Mouse (Mus musculus) erythroblast, embryonic 14.5 days (primary cell): ENCODE data around the gene Urb1. TPM values are rescaled to one million over a fixed set of nuclear protein-coding genes. Genes with fewer than 3 reads are reported as not detected.

Source experiments
- H3K27me3 ChIP-seq: 2 replicates; pipeline ENCODE4 v1.6.1; 2012; ENCODE audit warnings: inconsistent platforms; ENCODE audit not compliant: control insufficient read depth
- H3K36me3 ChIP-seq: 2 replicates; pipeline ENCODE4 v1.6.1; 2012; ENCODE audit warnings: mild to moderate bottlenecking, inconsistent platforms; ENCODE audit not compliant: control insufficient read depth
- H3K4me1 ChIP-seq: 2 replicates; pipeline ENCODE4 v1.6.1; 2012; ENCODE audit warnings: inconsistent platforms; ENCODE audit not compliant: control insufficient read depth
- H3K4me3 ChIP-seq: replicated peaks from 2 replicates; pipeline ENCODE3; 2012; ENCODE audit warnings: moderate library complexity, mild to moderate bottlenecking, inconsistent platforms
- H3K9me3 ChIP-seq: 2 replicates; pipeline ENCODE4 v1.6.1; 2012; ENCODE audit warnings: low read length, inconsistent platforms, mixed read lengths; ENCODE audit not compliant: control insufficient read depth
- GATA1 ChIP-seq: IDR thresholded peaks from 2 replicates; pipeline ENCODE4 v1.6.1; 2012; ENCODE audit warnings: low read length, inconsistent platforms, mixed read lengths
- TAL1 ChIP-seq: IDR thresholded peaks from 3 replicates; pipeline ENCODE4 v1.6.1; 2012; ENCODE audit warnings: low read length, inconsistent platforms, mixed read lengths
- polyA plus RNA-seq: library from polyadenylated mRNA; stranded (reverse); fragments of >175 nt; gene quantifications from 2 replicates; pipeline ENCODE4 v1.2.3, GENCODE M21; 2012

Urb1 gene
- polyA plus RNA-seq, 1 experiment, result 0.12 TPM

- Histone ChIP-seq H3K27me3 (no peaks in the 10 kb centered on the region), H3K4me1 (peaks cover 12% of the 10 kb centered on the region), H3K36me3 (peaks cover 100% of the 10 kb centered on the region), H3K9me3 (no peaks in the 10 kb centered on the region), H3K4me3 (no peak overlapping the region)
- TF ChIP-seq GATA1 (no peak), TAL1 (no peak)
These were observed 21.6 kb downstream of the Urb1 start for GRCm38 (mm10) chr16:90788580-90788979.

- Histone ChIP-seq H3K27me3 (no peaks in the 10 kb centered on the region), H3K36me3 (peaks cover 96% of the 10 kb centered on the region), H3K4me3 (no peak overlapping the region), H3K4me1 (peaks cover 12% of the 10 kb centered on the region), H3K9me3 (no peaks in the 10 kb centered on the region)
- TF ChIP-seq GATA1 (no peak), TAL1 (no peak)
These were observed 25.0 kb downstream of the Urb1 start for GRCm38 (mm10) chr16:90785257-90785656.

DNA sequence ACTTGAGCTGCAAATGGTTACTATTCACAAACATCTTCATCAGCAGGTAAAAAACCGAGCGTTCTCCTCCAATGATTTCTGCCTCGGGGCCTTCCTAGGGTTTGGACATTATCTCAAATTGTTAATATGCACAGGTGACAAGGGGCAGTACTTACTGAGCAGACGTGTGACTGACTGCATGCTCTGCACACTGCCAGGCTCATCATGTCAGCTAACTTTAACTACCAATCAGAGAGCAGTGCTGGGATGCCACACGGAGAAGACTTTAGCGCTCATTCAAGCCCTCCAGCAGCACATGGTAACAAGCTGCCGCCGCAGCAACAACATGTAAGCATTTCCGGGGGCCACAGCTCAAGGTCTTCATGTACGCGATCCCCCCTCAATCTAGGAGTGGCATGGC, 26.9 kb downstream of the Urb1 start:
- H3K27me3 ChIP-seq, result no peaks in the 10 kb centered on the region
- no peaks in the 10 kb centered on the region for H3K9me3 ChIP-seq
- TF ChIP-seq GATA1, result no peak
- TF ChIP-seq TAL1, result no peak
- peaks cover 2% of the 10 kb centered on the region for H3K4me1 ChIP-seq
- no peak overlapping the region for H3K4me3 ChIP-seq
- H3K36me3 ChIP-seq, result peaks cover 96% of the 10 kb centered on the region

GRCm38 (mm10) chr16:90779783-90780182, 30.4 kb downstream of the Urb1 start:
- Histone ChIP-seq H3K9me3 (no peaks in the 10 kb centered on the region), H3K27me3 (no peaks in the 10 kb centered on the region), H3K4me3 (no peak overlapping the region), H3K36me3 (peaks cover 93% of the 10 kb centered on the region), H3K4me1 (no peaks in the 10 kb centered on the region)
- TF ChIP-seq GATA1, result no peak
- no peak for TF ChIP-seq TAL1

DNA sequence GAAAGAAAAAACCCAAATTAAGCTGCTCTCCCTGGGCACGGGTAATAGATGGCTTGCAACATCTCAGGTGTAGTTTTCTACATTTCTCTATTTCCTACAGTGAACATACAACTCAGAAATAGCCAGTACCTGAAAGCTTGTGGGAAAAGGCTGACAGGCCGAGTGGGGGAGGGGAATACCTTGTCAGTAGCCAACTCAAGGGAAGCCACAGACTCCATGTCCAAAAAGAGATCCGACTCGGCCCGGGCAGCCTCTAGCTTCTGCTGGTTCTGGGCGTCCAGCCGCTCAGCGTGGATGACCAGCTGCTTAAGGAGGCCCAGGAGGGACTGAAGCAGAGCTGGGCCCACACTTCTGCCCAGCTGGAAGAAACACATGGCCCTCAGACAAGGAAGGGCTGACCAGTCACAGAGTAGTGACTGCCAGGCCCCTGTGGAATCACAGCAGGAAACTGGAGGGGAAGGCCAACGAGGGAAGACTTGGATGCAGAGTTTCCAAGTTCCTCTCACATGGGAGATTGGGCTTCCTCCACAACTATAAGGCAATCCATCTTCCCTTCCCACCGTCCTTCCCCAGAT, 34.2 kb downstream of the Urb1 start:
- peaks cover 98% of the 10 kb centered on the region for H3K36me3 ChIP-seq
- H3K4me1 ChIP-seq, result no peaks in the 10 kb centered on the region
- TF ChIP-seq GATA1 (no peak), TAL1 (no peak)
- no peaks in the 10 kb centered on the region for H3K9me3 ChIP-seq
- H3K27me3 ChIP-seq, result no peaks in the 10 kb centered on the region
- no peak overlapping the region for H3K4me3 ChIP-seq

- Histone ChIP-seq H3K36me3 (peaks cover 98% of the 10 kb centered on the region), H3K9me3 (no peaks in the 10 kb centered on the region), H3K4me3 (no peak overlapping the region), H3K27me3 (no peaks in the 10 kb centered on the region), H3K4me1 (no peaks in the 10 kb centered on the region)
- TF ChIP-seq GATA1 (no peak), TAL1 (no peak)
These were observed 35.6 kb downstream of the Urb1 start for GRCm38 (mm10) chr16:90774646-90775045.

DNA sequence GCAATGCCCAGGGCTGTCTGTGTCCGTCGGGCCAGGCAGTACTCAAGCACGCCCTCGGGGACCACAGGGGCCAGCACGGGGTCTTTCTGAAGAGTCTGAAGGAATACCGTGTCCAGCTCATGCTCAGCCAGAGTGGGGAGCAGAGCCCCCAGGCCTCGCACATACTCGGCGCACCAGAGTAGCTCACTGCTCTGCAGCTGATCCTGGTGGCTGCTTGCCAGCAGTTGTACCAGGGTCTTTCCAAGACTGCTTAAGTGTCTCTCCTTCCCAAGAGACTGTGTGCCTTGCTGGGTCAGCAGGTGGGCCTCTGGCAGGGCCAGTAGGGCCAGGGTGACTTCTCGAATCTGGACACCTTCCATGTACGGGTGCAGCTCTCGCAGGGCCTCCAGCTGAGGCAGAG, 36.0 kb downstream of the Urb1 start:
- TF ChIP-seq TAL1, result no peak
- no peak for TF ChIP-seq GATA1
- H3K4me3 ChIP-seq, result no peak overlapping the region
- no peaks in the 10 kb centered on the region for H3K27me3 ChIP-seq
- H3K4me1 ChIP-seq, result no peaks in the 10 kb centered on the region
- H3K36me3 ChIP-seq, result peaks cover 98% of the 10 kb centered on the region
- H3K9me3 ChIP-seq, result no peaks in the 10 kb centered on the region

DNA sequence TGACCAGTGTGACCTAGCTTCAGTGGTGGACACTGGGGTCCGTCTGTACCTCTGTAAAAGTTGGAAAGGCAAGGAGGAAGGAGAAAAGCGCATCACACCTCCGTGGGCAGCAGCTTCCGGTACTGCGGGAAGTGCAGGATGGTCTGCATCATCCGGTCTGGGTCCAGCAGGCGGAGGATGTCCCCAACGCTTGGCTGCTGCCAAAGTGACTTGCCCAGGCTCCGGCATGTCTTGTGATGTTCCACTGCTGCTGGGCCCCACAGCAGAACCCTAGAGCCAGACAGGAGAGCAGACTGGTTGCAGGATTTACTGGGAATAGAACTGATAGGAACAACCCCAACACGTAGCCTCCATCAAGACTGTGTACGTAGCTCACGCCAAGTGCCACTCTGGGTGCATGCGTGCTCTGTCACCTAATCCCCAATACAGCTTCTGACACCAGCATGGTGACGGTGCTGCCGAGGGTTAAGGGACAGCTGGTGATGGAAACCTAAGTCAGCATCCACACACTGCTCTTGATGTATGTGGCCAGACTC, 43.2 kb downstream of the Urb1 start:
- TF ChIP-seq TAL1 (no peak), GATA1 (no peak)
- H3K9me3 ChIP-seq, result peaks cover 7% of the 10 kb centered on the region
- H3K4me3 ChIP-seq, result no peak overlapping the region
- H3K27me3 ChIP-seq, result no peaks in the 10 kb centered on the region
- H3K36me3 ChIP-seq, result peaks cover 93% of the 10 kb centered on the region
- H3K4me1 ChIP-seq, result peaks cover 18% of the 10 kb centered on the region

DNA sequence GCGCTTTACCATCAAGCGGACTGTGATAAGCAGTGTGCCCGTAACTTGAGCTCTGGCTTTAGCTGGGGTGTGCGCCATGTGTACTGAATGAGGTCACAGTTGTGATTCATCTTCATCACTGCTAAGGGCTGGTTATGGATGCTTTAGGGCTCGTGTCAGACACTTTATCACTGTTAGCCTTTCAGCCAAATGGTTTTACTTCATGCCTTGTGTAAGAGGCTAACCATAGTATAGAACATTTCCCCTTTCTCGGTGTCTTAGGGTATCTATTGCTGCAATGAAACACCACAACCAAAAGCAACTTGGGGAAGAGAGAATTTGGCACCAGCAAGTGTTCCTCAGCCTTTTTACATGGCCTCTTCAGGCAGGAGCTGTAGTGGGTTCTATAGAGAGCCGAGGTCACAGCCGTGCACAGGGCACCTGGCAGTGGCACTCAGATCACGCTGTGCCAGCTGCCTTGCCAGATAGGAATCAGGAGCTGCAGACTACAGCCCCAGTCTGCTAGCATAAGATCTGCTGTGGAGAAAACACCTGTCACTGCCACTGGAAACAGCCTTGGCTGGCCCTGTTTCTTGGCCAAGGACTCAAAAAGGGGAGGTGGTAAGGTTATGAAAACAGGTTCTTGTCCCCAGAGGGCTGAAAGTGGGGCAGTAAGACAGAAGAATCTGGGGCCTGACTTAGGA, 44.9 kb downstream of the Urb1 start:
- Histone ChIP-seq H3K27me3 (no peaks in the 10 kb centered on the region), H3K36me3 (peaks cover 91% of the 10 kb centered on the region), H3K4me1 (peaks cover 34% of the 10 kb centered on the region), H3K9me3 (peaks cover 7% of the 10 kb centered on the region), H3K4me3 (no peak overlapping the region)
- no peak for TF ChIP-seq TAL1
- no peak for TF ChIP-seq GATA1

GRCm38 (mm10) chr16:90760515-90760914, 49.7 kb downstream of the Urb1 start:
- peaks cover 81% of the 10 kb centered on the region for H3K36me3 ChIP-seq
- H3K4me1 ChIP-seq, result peaks cover 49% of the 10 kb centered on the region
- H3K4me3 ChIP-seq, result peak overlapping the region; percentile 41
- peaks cover 4% of the 10 kb centered on the region for H3K9me3 ChIP-seq
- no peaks in the 10 kb centered on the region for H3K27me3 ChIP-seq
- TF ChIP-seq TAL1 (peak; percentile 63), GATA1 (peak; percentile 80)
